ENCODE assay signal across 10 mouse cellular contexts in the genomic region with DNA sequence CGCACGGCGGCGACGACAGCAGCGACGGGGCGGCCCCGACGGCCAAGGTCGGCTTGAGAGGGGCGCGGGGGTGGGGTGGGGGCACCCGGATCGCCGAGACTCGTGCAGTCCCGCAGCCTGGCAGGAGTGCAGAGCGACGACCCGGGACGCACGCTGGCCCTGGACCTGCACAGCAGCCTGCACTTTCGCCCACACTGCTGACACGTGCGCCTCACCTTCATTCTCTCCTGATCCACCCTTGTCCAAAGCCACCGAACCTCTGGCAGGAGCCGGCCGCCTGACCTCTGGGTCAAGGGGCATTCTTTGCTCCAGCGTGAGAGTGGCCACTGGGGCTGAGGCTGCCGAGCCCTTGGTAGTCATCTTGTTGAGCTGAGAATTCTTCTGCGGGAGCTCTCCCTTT. TPM values are rescaled to one million over a fixed set of nuclear protein-coding genes. Genes with fewer than 3 reads are reported as not detected.
DNase-seq lines count a peak whose midpoint lies in the region; ATAC-seq and TF ChIP-seq lines count a peak whose summit lies in the region.
"Had no signal": no experiment of that assay in that cellular context is flagged by ENCODE, and none has a peak within 500 bp of the region (broad histone marks: within the 10 kb centered on the region; RNA-seq: fewer than 3 reads in every experiment).

No protein-coding gene starts in this region.

- H3K27me3 ChIP-seq in heart, embryonic 16.5 days (ENCODE audit: control insufficient read depth, insufficient read depth, low read length): peaks cover 41% of the 10 kb centered on the region
- H3K27me3 ChIP-seq in forebrain, embryonic 12.5 days: peaks cover 75% of the 10 kb centered on the region
- H3K27me3 ChIP-seq in kidney, postnatal 0 days (ENCODE audit: insufficient read depth, low read length): 0 out of 2 replicates have a peak, but pooled peaks cover 6% of the 10 kb centered on the region
- H3K27me3 ChIP-seq in midbrain, postnatal 0 days (ENCODE audit: insufficient read depth, low read length): peaks cover 26% of the 10 kb centered on the region

- no peak for TF ChIP-seq CTCF in kidney, postnatal 0 days (IDR thresholded peaks at IDR 0.05; ENCODE audit: low read depth)
- TF ChIP-seq CTCF in midbrain, postnatal 0 days (IDR thresholded peaks at IDR 0.05): no peak

- peak overlapping the region; percentile 83 for H3K9ac ChIP-seq in heart, embryonic 16.5 days (ENCODE audit: low read length)
- peak overlapping the region; percentile 74 for H3K9ac ChIP-seq in forebrain, embryonic 12.5 days
- peak overlapping the region; percentile 79 for H3K9ac ChIP-seq in kidney, postnatal 0 days (ENCODE audit: low read depth, low read length)
- no peak overlapping the region for H3K9ac ChIP-seq in midbrain, postnatal 0 days (replicated peaks; ENCODE audit: low read length, poor library complexity, severe bottlenecking)

- WGBS in heart, embryonic 16.5 days: 13% methylated on average over 32 of the region's 32 CpGs
- 12% methylated on average over 32 of the region's 32 CpGs for WGBS in forebrain, embryonic 12.5 days
- 14% methylated on average over 32 of the region's 32 CpGs for WGBS in kidney, postnatal 0 days
- 12% methylated on average over 32 of the region's 32 CpGs for WGBS in midbrain, postnatal 0 days

- no peaks in the 10 kb centered on the region for H3K36me3 ChIP-seq in heart, embryonic 16.5 days (ENCODE audit: control insufficient read depth, insufficient read depth)
- no peaks in the 10 kb centered on the region for H3K36me3 ChIP-seq in forebrain, embryonic 12.5 days (replicated peaks)
- H3K36me3 ChIP-seq in kidney, postnatal 0 days (ENCODE audit: insufficient read depth, low read length): no peaks in the 10 kb centered on the region
- H3K36me3 ChIP-seq in midbrain, postnatal 0 days (ENCODE audit: insufficient read depth, low read length): no peaks in the 10 kb centered on the region

- H3K4me1 ChIP-seq in heart, embryonic 16.5 days (ENCODE audit: control insufficient read depth, insufficient read depth, low read length): peaks cover 7% of the 10 kb centered on the region; the same call in 1 of the 2 replicates
- peaks cover 23% of the 10 kb centered on the region for H3K4me1 ChIP-seq in forebrain, embryonic 12.5 days
- H3K4me1 ChIP-seq in kidney, postnatal 0 days (replicated peaks; ENCODE audit: insufficient read depth, low read length): peaks cover 7% of the 10 kb centered on the region; the same call in 1 of the 2 replicates
- H3K4me1 ChIP-seq in midbrain, postnatal 0 days (ENCODE audit: insufficient read depth, low read length): no peaks in the 10 kb centered on the region

- H3K4me3 ChIP-seq in heart, embryonic 16.5 days (ENCODE audit: low read length): peak overlapping the region; percentile 89
- H3K4me3 ChIP-seq in forebrain, embryonic 12.5 days (replicated peaks): peak overlapping the region; percentile 66
- peak overlapping the region; percentile 69 for H3K4me3 ChIP-seq in kidney, postnatal 0 days (replicated peaks; ENCODE audit: low read depth, low read length)
- H3K4me3 ChIP-seq in midbrain, postnatal 0 days (ENCODE audit: low read depth, low read length): peak overlapping the region; percentile 51

- no peaks in the 10 kb centered on the region for H3K9me3 ChIP-seq in heart, embryonic 16.5 days (replicated peaks; ENCODE audit: control insufficient read depth, low read length)
- H3K9me3 ChIP-seq in forebrain, embryonic 12.5 days: no peaks in the 10 kb centered on the region
- H3K9me3 ChIP-seq in kidney, postnatal 0 days (replicated peaks; ENCODE audit: low read length): no peaks in the 10 kb centered on the region
- H3K9me3 ChIP-seq in midbrain, postnatal 0 days (ENCODE audit: low read length): no peaks in the 10 kb centered on the region

- peak overlapping the region; percentile 87 for H3K4me2 ChIP-seq in heart, embryonic 16.5 days (ENCODE audit: low read depth, low read length)
- H3K4me2 ChIP-seq in forebrain, embryonic 12.5 days: peak overlapping the region; percentile 89
- peak overlapping the region; percentile 96 for H3K4me2 ChIP-seq in kidney, postnatal 0 days (ENCODE audit: low read length)
- H3K4me2 ChIP-seq in midbrain, postnatal 0 days (ENCODE audit: low read depth, low read length, poor library complexity, severe bottlenecking): peak overlapping the region; percentile 99

- intact Hi-C loops in heart, postnatal 10 days (cut with DNase I): no loop called here

- no peak for DNase-seq in heart, postnatal 10 days
- no peak for DNase-seq in kidney, postnatal 0 days (ENCODE audit: low spot score)
- no peak for DNase-seq in midbrain, postnatal 0 days (ENCODE audit: low spot score)
- no peak for DNase-seq in yolk sac, embryonic 10.5 days (ENCODE audit: low spot score)
- no peak for DNase-seq in cerebellum, postnatal 36 days
- no peak for DNase-seq in urinary bladder, postnatal 14 days (ENCODE audit: low spot score)
- DNase-seq: cerebellum, adult 9-10 months had no signal

- no peak for ATAC-seq in heart, embryonic 16.5 days (replicated peaks; ENCODE audit: extremely low read depth, insufficient read depth, low FRiP score)
- ATAC-seq in forebrain, embryonic 12.5 days (ENCODE audit: low FRiP score): peak; percentile 42; the same call in 1 of the 2 replicates
- ATAC-seq in kidney, postnatal 0 days (replicated peaks; ENCODE audit: low FRiP score, low read depth): peak; percentile 57; the same call in 1 of the 2 replicates
- peak; percentile 20; the same call in 1 of the 2 replicates for ATAC-seq in midbrain, postnatal 0 days (ENCODE audit: low FRiP score)

- no peak overlapping the region for H3K27ac ChIP-seq in heart, embryonic 16.5 days (ENCODE audit: low read length)
- H3K27ac ChIP-seq in forebrain, embryonic 12.5 days: no peak overlapping the region
- peak overlapping the region; percentile 87 for H3K27ac ChIP-seq in kidney, postnatal 0 days
- no peak overlapping the region for H3K27ac ChIP-seq in midbrain, postnatal 0 days (ENCODE audit: low read depth, low read length)

RNA-seq across cellular contexts. Expression of a gene that starts 15.1 kb away (rescaled TPM):
- 2.1 and 2.8 TPM in 2 replicates for polyA plus RNA-seq in heart, embryonic 16.5 days (2015; fragmentation: Nextera tagmentation; extraction: Ambion mirVana)
- 10 to 100 TPM; 33.4 to 33.5 TPM for total RNA-seq in heart, postnatal 10 days (2021)
- polyA plus RNA-seq in forebrain, embryonic 12.5 days (2016; fragmentation: Nextera tagmentation; extraction: Ambion mirVana): 11.8 and 14.0 TPM in 2 replicates
- polyA plus RNA-seq in kidney, postnatal 0 days (2015; fragmentation: Nextera tagmentation; extraction: Ambion mirVana): 2.2 and 2.7 TPM in 2 replicates
- 24.1 and 26.5 TPM in 2 replicates for total RNA-seq in midbrain, postnatal 0 days (2014; rRNA removed)
- 1.9 and 2.4 TPM in 2 replicates for polyA plus RNA-seq in midbrain, postnatal 0 days (2015; fragmentation: Nextera tagmentation; extraction: Ambion mirVana)
- total RNA-seq: monocyte, adult 5-6 weeks had no signal

RNA-seq across cellular contexts. Expression of a gene that starts 24.5 kb away (rescaled TPM):
- polyA plus RNA-seq in heart, embryonic 16.5 days (2015; fragmentation: Nextera tagmentation; extraction: Ambion mirVana): 0.59 and 0.65 TPM in 2 replicates
- 1 to 10 TPM; 1.5 to 2.9 TPM for total RNA-seq in heart, postnatal 10 days (2021)
- 0.23 and 0.59 TPM in 2 replicates for polyA plus RNA-seq in forebrain, embryonic 12.5 days (2016; fragmentation: Nextera tagmentation; extraction: Ambion mirVana)
- 2.2 and 2.3 TPM in 2 replicates for polyA plus RNA-seq in kidney, postnatal 0 days (2015; fragmentation: Nextera tagmentation; extraction: Ambion mirVana)
- 3.6 and 5.2 TPM in 2 replicates for total RNA-seq in midbrain, postnatal 0 days (2014; rRNA removed)
- 2.3 and 2.5 TPM in 2 replicates for polyA plus RNA-seq in midbrain, postnatal 0 days (2015; fragmentation: Nextera tagmentation; extraction: Ambion mirVana)
- total RNA-seq: monocyte, adult 5-6 weeks had no signal
